Mouse (Mus musculus) embryo, embryonic 11.5 days (tissue): ENCODE measurements around the gene B430218F22Rik.
"Not testable (repeated sequence)": the region's sequence is repeated elsewhere in the genome, so short reads cannot be mapped to it uniquely, and the experiment has no call there.

ENCODE experiments used
- DNase-seq: peaks from one replicate; pipeline ENCODE4 v3.0.0-alpha.2; 2012; ENCODE audit warnings: low read depth, low spot score

B430218F22Rik gene

GRCm38 (mm10) chr13:118386511-118387447 is at the start of gene B430218F22Rik, which contains the start of gene Mrps30:
Gene B430218F22Rik, plus strand, starts transcription at chr13:118386630.
Gene Mrps30, minus strand, starts transcription at chr13:118387252.
- DNase-seq, result peak; percentile 80

DNA sequence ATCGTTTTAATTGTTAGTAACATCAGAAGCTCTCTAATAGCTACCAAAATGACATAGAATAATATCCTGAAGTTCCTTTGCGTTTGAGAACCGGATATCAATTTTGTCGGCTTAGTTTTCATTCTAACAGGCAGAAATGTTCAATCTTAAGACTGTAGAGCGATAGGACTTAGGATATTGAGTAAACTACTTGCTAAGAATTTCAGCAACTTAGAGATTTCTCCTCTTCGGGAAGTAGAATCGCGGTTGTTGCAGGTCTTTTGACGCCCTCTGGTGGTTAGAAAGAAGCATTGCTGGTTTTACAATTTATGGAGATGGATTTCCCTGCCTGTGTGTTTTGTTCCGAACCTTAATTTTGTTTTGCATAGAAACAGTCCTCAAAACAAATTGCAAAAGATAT is 36.2 kb upstream of the B430218F22Rik start:
- DNase-seq, result peak; percentile 11

- no peak for DNase-seq
Measured at GRCm38 (mm10) chr13:118350870-118351269, 35.6 kb upstream of the B430218F22Rik start.

DNA sequence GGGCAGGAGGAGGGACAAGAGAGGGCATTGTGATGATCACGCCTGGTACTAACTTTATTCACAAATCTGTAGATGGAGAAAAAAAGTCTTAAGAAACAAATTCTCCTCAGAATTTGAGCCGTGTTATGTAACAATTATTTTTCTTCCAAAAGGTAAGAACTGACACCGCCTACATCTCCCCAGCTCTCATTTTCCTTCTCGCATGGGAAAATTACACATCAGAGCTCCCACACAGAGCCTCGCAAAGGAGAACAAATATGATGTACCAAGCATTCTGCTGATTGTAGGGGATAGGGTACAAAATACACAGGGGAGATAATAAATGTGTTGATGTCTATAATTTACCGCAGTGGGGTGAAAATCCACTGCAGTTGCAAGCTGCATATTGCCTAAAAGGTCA is 23.1 kb upstream of the B430218F22Rik start:
- DNase-seq, result no peak

DNA sequence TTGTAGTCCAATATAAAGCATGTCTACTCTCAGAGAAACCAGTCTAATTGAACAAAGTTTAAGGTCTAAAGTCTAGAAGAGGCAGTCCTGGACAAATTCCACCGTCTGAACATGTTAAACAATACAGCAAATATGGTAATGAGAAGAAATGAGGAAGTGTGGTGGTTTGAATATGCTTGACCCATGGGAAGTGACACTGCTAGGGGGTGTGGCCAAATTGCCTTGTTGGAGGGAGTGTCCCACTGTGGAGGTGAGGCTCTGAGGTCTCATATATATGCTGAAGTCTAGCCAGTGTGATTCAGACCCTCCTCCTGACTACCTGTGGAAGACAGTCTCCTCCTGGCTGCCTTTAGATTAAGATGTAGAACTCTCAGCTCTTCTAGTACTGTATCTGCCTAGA is 20.7 kb upstream of the B430218F22Rik start:
- DNase-seq, result no peak

DNA sequence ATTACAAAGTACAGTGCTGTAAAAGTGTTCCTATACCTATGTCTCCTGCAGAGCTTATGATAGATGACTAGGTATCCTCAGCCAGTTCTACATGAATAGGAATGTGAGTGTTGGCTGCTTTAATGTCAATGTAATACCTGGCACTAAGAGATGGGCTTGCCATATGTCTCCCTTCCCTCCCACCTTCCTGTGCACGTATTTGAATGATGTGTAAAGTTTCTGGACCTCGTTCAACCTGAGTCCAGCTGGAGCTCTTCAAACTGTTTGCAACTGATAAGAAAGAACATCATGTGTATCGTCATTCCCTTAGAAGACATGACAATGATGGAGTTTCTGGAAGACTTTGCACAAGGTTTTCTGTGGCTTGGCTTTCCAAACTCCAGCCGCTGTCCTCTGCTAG is 13.6 kb upstream of the B430218F22Rik start:
- DNase-seq, result no peak

GRCm38 (mm10) chr13:118379155-118379554 is 7.3 kb upstream of the B430218F22Rik start:
- DNase-seq, result peak; percentile 23

GRCm38 (mm10) chr13:118380381-118380780 is 6.0 kb upstream of the B430218F22Rik start:
- no peak for DNase-seq

DNA sequence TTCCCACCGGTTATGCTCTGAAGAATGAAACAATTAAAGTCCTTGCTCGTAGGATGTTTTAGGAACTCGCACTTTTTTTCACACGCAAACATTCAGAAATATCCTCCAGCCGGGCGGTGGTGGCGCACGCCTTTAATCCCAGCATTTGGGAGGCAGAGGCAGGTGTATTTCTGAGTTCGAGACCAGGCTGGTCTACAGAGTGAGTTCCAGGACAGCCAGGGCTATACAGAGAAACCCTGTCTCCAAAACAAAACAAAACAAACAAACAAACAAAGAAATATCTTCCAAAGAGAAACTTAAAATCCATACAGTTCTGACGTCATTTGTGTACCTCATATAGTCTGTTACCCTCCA is 995 bp downstream of the B430218F22Rik start:
- not testable (repeated sequence) for DNase-seq

DNA sequence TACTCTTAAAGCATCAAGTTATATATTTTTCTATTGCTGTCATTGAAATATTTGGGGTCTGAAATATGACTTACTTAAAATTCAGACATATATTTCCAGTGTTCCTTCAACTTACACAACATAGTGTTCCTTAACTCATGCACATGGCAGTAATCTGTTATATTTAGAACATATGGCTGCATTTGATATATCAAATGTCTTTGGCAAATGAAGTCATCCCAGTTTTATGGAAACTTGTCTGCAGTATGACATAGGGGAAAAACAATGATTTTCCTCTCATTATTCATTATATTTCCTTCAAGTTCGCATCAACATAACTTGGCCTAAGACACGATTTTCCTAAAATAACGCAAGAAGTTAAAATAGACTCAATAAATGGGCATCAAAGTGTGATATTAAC is 9.4 kb downstream of the B430218F22Rik start:
- DNase-seq, result no peak

DNA sequence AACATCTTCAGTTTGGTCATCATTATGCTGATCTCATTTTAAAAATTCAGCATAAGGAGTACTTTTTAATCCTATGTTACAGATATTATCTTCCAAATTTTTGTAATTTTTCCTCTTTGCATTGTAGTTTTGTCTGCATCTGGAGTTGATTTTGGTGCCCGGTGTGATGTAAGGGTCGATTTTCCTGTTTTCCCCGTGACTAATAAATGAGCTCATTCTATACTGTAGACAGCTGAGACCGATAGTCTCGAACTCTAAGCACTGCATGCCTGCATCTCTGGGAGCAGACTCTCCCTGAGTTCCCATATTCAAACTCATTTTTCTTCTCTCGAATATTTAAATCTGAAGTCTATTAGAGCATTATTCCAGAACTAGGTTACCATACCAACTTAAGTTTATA is 13.9 kb downstream of the B430218F22Rik start:
- DNase-seq, result no peak

DNA sequence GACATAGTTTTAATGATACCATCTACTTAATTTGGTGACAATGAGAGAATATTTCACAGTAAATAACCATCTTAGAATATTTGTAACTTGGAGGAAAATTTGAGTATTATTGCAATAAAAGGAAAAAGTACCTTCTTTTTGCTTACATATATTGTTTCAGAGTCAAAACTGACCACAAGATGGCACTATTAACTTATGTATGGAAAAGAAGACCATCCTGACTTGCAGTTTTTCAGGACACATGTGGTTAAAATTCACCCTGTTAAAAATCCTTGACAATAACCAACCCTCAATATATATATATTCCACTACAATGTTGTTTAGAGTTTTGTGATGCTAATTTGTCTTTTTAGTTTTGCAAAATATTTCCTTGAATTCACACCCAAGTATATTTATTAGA is 17.1 kb downstream of the B430218F22Rik start:
- DNase-seq, result peak; percentile 46

DNA sequence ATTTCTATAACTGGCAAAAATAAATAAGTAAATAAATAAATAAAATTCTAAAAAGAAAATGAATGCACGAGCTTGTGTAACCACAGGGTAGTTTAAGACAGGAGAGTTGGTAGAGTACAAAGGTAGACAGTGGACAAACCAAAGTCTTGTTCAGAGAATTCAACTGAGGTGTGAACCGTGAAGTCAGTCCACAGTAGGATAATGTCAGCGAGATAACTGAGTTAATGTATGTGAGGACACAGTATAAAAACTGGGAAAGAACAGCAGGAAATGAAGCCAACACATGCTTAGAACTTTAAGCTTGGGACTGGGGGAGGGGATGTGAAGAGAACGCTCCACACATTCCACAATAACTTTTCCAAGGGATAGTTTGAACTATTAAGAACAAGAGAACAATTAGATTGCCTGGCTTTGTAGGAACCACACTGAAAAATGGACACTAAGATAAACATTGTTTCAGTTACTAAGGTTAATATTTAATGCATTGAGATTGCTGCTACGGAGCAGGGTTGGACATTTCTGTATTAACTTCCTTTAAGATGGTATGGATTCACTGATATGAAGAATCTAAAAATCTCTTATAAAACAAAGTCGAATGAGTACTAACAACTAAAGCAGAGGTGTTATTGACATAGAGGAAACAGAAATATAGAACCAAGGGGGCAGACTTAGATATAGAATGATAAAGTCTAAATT is 25.0 kb downstream of the B430218F22Rik start:
- DNase-seq, result no peak

- DNase-seq, result no peak
Measured at GRCm38 (mm10) chr13:118418163-118418562, 31.7 kb downstream of the B430218F22Rik start.

- no peak for DNase-seq
Measured at GRCm38 (mm10) chr13:118420408-118420807, 34.0 kb downstream of the B430218F22Rik start.

DNA sequence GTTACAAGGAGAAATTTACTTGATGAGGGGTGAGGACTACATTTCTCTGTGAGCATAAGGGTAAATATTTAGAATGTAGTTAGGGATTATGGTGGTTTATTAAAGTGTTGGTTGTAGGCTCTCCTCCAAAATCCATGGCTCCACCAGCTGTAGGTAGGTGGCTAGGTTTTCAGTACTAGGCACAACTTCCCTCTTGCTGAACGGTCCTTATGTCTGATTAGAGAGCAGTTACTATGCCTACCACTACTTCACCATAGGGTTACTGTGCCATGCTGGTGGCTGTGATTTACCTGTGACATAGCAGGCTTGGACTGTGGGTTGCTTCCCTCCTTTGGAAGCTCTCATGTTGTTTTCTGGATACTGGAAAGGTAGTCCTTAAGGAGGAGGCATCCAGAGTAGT is 34.4 kb downstream of the B430218F22Rik start:
- no peak for DNase-seq
